ENCODE assay signal across 7 mouse cellular contexts in the genomic region with DNA sequence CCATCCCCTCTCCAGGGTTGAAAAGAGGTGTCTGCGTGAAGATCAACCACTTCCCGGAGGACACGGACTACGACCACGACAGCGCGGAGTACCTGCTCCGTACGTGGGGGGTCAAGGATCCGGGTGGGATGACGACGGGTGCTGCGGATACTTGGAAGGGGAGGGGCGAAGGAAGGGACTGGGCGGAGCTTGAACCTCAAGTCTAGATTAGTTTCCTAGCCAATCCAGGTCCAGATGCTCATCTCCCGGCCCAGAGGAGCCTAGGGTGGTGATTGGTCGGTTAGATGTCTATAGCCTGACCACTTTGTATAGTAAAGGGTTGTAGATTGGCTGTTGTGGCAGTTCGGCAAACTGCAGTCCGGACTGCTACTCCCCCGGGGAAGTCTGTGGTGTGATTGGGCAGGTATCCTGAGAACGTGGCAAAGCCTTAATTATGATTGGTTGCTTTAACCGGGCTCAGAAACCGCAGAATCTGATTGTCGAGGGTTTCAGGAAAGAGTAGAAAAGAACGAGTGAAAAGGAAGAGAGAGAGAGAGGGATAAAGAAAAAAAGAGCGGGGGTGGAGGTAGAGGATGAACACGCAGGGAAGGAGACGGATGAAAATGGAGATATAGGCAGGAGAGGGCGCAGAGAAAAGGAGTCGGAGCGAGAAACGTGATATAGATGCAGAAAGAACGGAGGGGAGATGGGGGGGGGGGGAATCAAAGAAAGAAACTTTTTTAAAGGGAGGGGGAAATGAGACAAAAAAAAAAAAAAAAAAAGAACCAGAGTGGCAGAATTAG. TPM values are rescaled to one million over a fixed set of nuclear protein-coding genes. Genes with fewer than 3 reads are reported as not detected.
A peak's percentile ranks its signal among the peaks of the same experiment; 100 is the strongest.
DNase-seq lines count a peak whose midpoint lies in the region; ATAC-seq and TF ChIP-seq lines count a peak whose summit lies in the region.

No protein-coding gene starts in this region.

- no peak for ATAC-seq in heart, postnatal 0 days (ENCODE audit: insufficient read depth, low read depth)
- ATAC-seq in midbrain, postnatal 0 days (ENCODE audit: low FRiP score) = peak; percentile 89

- WGBS in heart, postnatal 0 days = under 1% methylated on average over 33 of the region's 33 CpGs
- WGBS in limb, embryonic 10.5 days = under 1% methylated on average over 33 of the region's 33 CpGs
- under 1% methylated on average over 33 of the region's 33 CpGs for WGBS in midbrain, postnatal 0 days

- no peak overlapping the region for H3K9ac ChIP-seq in heart, postnatal 0 days (replicated peaks; ENCODE audit: low read depth, low read length)
- H3K9ac ChIP-seq in midbrain, postnatal 0 days (replicated peaks; ENCODE audit: low read length, poor library complexity, severe bottlenecking) = 0 out of 2 replicates have a peak overlapping the region, but pooled peaks have one; percentile 15

- H3K9me3 ChIP-seq in heart, postnatal 0 days (replicated peaks; ENCODE audit: control insufficient read depth, low read length) = no peaks in the 10 kb centered on the region
- no peaks in the 10 kb centered on the region for H3K9me3 ChIP-seq in limb, embryonic 10.5 days (replicated peaks)
- H3K9me3 ChIP-seq in midbrain, postnatal 0 days (ENCODE audit: low read length) = no peaks in the 10 kb centered on the region

- peak; percentile 72 for DNase-seq in CD4-positive helper T cell, adult 2 months (ENCODE audit: low read depth, low spot score)
- DNase-seq in ES-CJ7 (ENCODE audit: low read depth, low spot score) = peak; percentile 99
- peak; percentile 67 to 71 for DNase-seq in cerebellum, postnatal 14 days
- no peak for DNase-seq in heart, postnatal 0 days (ENCODE audit: low spot score)
- DNase-seq in limb, embryonic 10.5 days (ENCODE audit: low spot score) = peak; percentile 67
- peak; percentile 94 for DNase-seq in midbrain, postnatal 0 days (ENCODE audit: low spot score)
- no peak for DNase-seq in gastrocnemius, postnatal 14 days

- H3K4me2 ChIP-seq in heart, postnatal 0 days (ENCODE audit: low read depth, low read length) = peak overlapping the region; percentile 56
- H3K4me2 ChIP-seq in midbrain, postnatal 0 days (ENCODE audit: low read depth, low read length, poor library complexity, severe bottlenecking) = peak overlapping the region; percentile 88

- peaks cover 69% of the 10 kb centered on the region for H3K27me3 ChIP-seq in heart, postnatal 0 days (ENCODE audit: control insufficient read depth, insufficient read depth, low read length)
- H3K27me3 ChIP-seq in limb, embryonic 10.5 days (ENCODE audit: low read depth, poor library complexity, severe bottlenecking) = peaks cover 66% of the 10 kb centered on the region
- peaks cover 13% of the 10 kb centered on the region; the same call in 1 of the 2 replicates for H3K27me3 ChIP-seq in midbrain, postnatal 0 days (ENCODE audit: insufficient read depth, low read length)

- H3K36me3 ChIP-seq in heart, postnatal 0 days (replicated peaks; ENCODE audit: control insufficient read depth, insufficient read depth, low read length) = no peaks in the 10 kb centered on the region
- H3K36me3 ChIP-seq in limb, embryonic 10.5 days = no peaks in the 10 kb centered on the region
- H3K36me3 ChIP-seq in midbrain, postnatal 0 days (ENCODE audit: insufficient read depth, low read length) = 0 out of 2 replicates have a peak, but pooled peaks cover 3% of the 10 kb centered on the region

- H3K4me1 ChIP-seq in heart, postnatal 0 days (ENCODE audit: control insufficient read depth, insufficient read depth) = peaks cover 4% of the 10 kb centered on the region
- H3K4me1 ChIP-seq in limb, embryonic 10.5 days = peaks cover 20% of the 10 kb centered on the region
- H3K4me1 ChIP-seq in midbrain, postnatal 0 days (ENCODE audit: insufficient read depth, low read length) = peaks cover 6% of the 10 kb centered on the region; the same call in 1 of the 2 replicates

- no peak for TF ChIP-seq CTCF in heart, postnatal 0 days (IDR thresholded peaks at IDR 0.05; ENCODE audit: low read depth)
- TF ChIP-seq CTCF in midbrain, postnatal 0 days (IDR thresholded peaks at IDR 0.05) = no peak

- intact Hi-C loops in gastrocnemius, postnatal 14 days (cut with DNase I; ENCODE audit: low total_unique reads) = no loop called here

- TF ChIP-seq EP300 in heart, postnatal 0 days (IDR thresholded peaks at IDR 0.05; ENCODE audit: low read depth) = no peak

- H3K27ac ChIP-seq in heart, postnatal 0 days (ENCODE audit: low read depth) = no peak overlapping the region
- peak overlapping the region; percentile 63; the same call in 1 of the 2 replicates for H3K27ac ChIP-seq in limb, embryonic 10.5 days
- H3K27ac ChIP-seq in midbrain, postnatal 0 days (ENCODE audit: low read depth, low read length) = no peak overlapping the region

- H3K4me3 ChIP-seq in heart, postnatal 0 days (ENCODE audit: low read depth, low read length) = peak overlapping the region; percentile 37
- H3K4me3 ChIP-seq in limb, embryonic 10.5 days = peak overlapping the region; percentile 55
- H3K4me3 ChIP-seq in midbrain, postnatal 0 days (ENCODE audit: low read depth, low read length) = peak overlapping the region; percentile 35

RNA-seq across cellular contexts. Expression of a gene that starts 12.6 kb away (rescaled TPM):
- total RNA-seq in heart, postnatal 0 days (2014; rRNA removed; ENCODE audit: low replicate concordance) = 12.0 and 21.3 TPM in 2 replicates
- polyA plus RNA-seq in heart, postnatal 0 days (2015; fragmentation: Nextera tagmentation; extraction: Ambion mirVana) = 20.4 and 20.9 TPM in 2 replicates
- 0.26 TPM in 1 of 2 replicates, not detected in the other for polyA plus RNA-seq in limb, embryonic 10.5 days (2016; fragmentation: Nextera tagmentation; extraction: Ambion mirVana)
- not detected in 2 replicates for total RNA-seq in midbrain, postnatal 0 days (2014; rRNA removed)
- 0.20 TPM in 1 of 2 replicates, not detected in the other for polyA plus RNA-seq in midbrain, postnatal 0 days (2015; fragmentation: Nextera tagmentation; extraction: Ambion mirVana)
- 10 to 100 TPM; 79.3 to 91.5 TPM for total RNA-seq in gastrocnemius, postnatal 14 days (2021)

RNA-seq across cellular contexts. Expression of a gene that starts 20.9 kb away (rescaled TPM):
- not detected in 2 replicates for total RNA-seq in heart, postnatal 0 days (2014; rRNA removed; ENCODE audit: low replicate concordance)
- not detected in 2 replicates for polyA plus RNA-seq in heart, postnatal 0 days (2015; fragmentation: Nextera tagmentation; extraction: Ambion mirVana)
- polyA plus RNA-seq in limb, embryonic 10.5 days (2016; fragmentation: Nextera tagmentation; extraction: Ambion mirVana) = 3.3 and 8.3 TPM in 2 replicates
- 44.0 and 59.0 TPM in 2 replicates for total RNA-seq in midbrain, postnatal 0 days (2014; rRNA removed)
- polyA plus RNA-seq in midbrain, postnatal 0 days (2015; fragmentation: Nextera tagmentation; extraction: Ambion mirVana) = 20.8 and 21.4 TPM in 2 replicates
- not detected for total RNA-seq in gastrocnemius, postnatal 14 days (2021)

Comparison
In these comparisons a context has a peak if more than half of its experiments do, and no peak if none do; other contexts are left out.
1. DNase-seq: peak in CD4-positive helper T cell, adult 2 months (single experiment), ES-CJ7 (single experiment), cerebellum, postnatal 14 days (2 of 2), limb, embryonic 10.5 days (single experiment) and midbrain, postnatal 0 days (single experiment); none in heart, postnatal 0 days (single experiment) and gastrocnemius, postnatal 14 days (single experiment).
2. RNA of a gene that starts 12.6 kb away (total RNA-seq): 79.3 to 91.5 TPM in gastrocnemius, postnatal 14 days and 12.0 to 21.3 TPM in heart, postnatal 0 days; not detected in midbrain, postnatal 0 days; every median in the first group is over 10 times any median in the second.
3. RNA of a gene that starts 20.9 kb away (total RNA-seq): 44.0 to 59.0 TPM in midbrain, postnatal 0 days; not detected in heart, postnatal 0 days and not detected in gastrocnemius, postnatal 14 days; every median in the first group is over 10 times any median in the second.
4. Peak in every context shown above with its lines, with median percentiles within 50 percentile points of each other: H3K4me3 ChIP-seq.